Mouse (Mus musculus): ENCODE measurements around the gene Dtx3l.
"Not testable (repeated sequence)": the region's sequence is repeated elsewhere in the genome, so short reads cannot be mapped to it uniquely, and the experiment has no call there.

Gene Dtx3l

GRCm38 (mm10) chr16:35938211-35939151, at the start of gene Dtx3l, which contains the start of gene Parp9:
TSS of gene Dtx3l (minus strand) at chr16:35939151.
TSS of gene Parp9 (plus strand) at chr16:35938470.
- peak; percentile 54 for DNase-seq (ENCODE audit: low read depth, low spot score)

GRCm38 (mm10) chr16:35987930-35988329, 49.0 kb upstream of the Dtx3l start:
- DNase-seq (ENCODE audit: low read depth, low spot score): no peak

GRCm38 (mm10) chr16:35984471-35984870, 45.5 kb upstream of the Dtx3l start:
- DNase-seq (ENCODE audit: low read depth, low spot score): peak; percentile 11

- DNase-seq (ENCODE audit: low read depth, low spot score): peak; percentile 57
Measured at GRCm38 (mm10) chr16:35983517-35984101, 44.7 kb upstream of the Dtx3l start.

- peak; percentile 89 for DNase-seq (ENCODE audit: low read depth, low spot score)
Measured at GRCm38 (mm10) chr16:35982902-35983516, 44.1 kb upstream of the Dtx3l start.

- DNase-seq (ENCODE audit: low read depth, low spot score): no peak
Measured at GRCm38 (mm10) chr16:35982506-35982901, 43.6 kb upstream of the Dtx3l start.

GRCm38 (mm10) chr16:35981363-35981821, 42.4 kb upstream of the Dtx3l start:
- peak; percentile 100 for DNase-seq (ENCODE audit: low read depth, low spot score)

- DNase-seq (ENCODE audit: low read depth, low spot score): not testable (repeated sequence)
Measured at GRCm38 (mm10) chr16:35978450-35978849, 39.5 kb upstream of the Dtx3l start, which contains the start of gene Kpna1. TSS of gene Kpna1 (plus strand) at chr16:35978750.

- DNase-seq (ENCODE audit: low read depth, low spot score): no peak
Measured at GRCm38 (mm10) chr16:35974021-35974420, 35.1 kb upstream of the Dtx3l start.

- DNase-seq (ENCODE audit: low read depth, low spot score): no peak
Measured at GRCm38 (mm10) chr16:35968149-35968548, 29.2 kb upstream of the Dtx3l start.

GRCm38 (mm10) chr16:35967319-35967718, 28.4 kb upstream of the Dtx3l start:
- DNase-seq (ENCODE audit: low read depth, low spot score): no peak

- no peak for DNase-seq (ENCODE audit: low read depth, low spot score)
Measured at GRCm38 (mm10) chr16:35966411-35967115, 27.6 kb upstream of the Dtx3l start.

- not testable (repeated sequence) for DNase-seq (ENCODE audit: low read depth, low spot score)
Measured at GRCm38 (mm10) chr16:35965991-35966390, 27.0 kb upstream of the Dtx3l start.

GRCm38 (mm10) chr16:35952628-35953130, 13.7 kb upstream of the Dtx3l start:
- no peak for DNase-seq (ENCODE audit: low read depth, low spot score)

GRCm38 (mm10) chr16:35951216-35951615, 12.3 kb upstream of the Dtx3l start:
- DNase-seq (ENCODE audit: low read depth, low spot score): no peak

- DNase-seq (ENCODE audit: low read depth, low spot score): no peak
Measured at GRCm38 (mm10) chr16:35949264-35949663, 10.3 kb upstream of the Dtx3l start.

- peak; percentile 34 for DNase-seq (ENCODE audit: low read depth, low spot score)
Measured at GRCm38 (mm10) chr16:35941382-35941781, 2.4 kb upstream of the Dtx3l start.

- DNase-seq (ENCODE audit: low read depth, low spot score): peak; percentile 68
Measured at GRCm38 (mm10) chr16:35939690-35940089, 739 bp upstream of the Dtx3l start.

- DNase-seq (ENCODE audit: low read depth, low spot score): peak; percentile 40
Measured at GRCm38 (mm10) chr16:35939261-35939660, 310 bp upstream of the Dtx3l start.

- DNase-seq (ENCODE audit: low read depth, low spot score): no peak
Measured at GRCm38 (mm10) chr16:35933181-35933580, 5.8 kb downstream of the Dtx3l start.
